Mouse (Mus musculus) adrenal gland, adult 18-20 months (tissue): ENCODE measurements around the gene Vpreb2. TPM values are rescaled to one million over a fixed set of nuclear protein-coding genes. Genes with fewer than 3 reads are reported as not detected.
"Not testable (repeated sequence)": the region's sequence is repeated elsewhere in the genome, so short reads cannot be mapped to it uniquely, and the experiment has no call there.

ENCODE experiments used
- DNase-seq, 2 experiments: peaks; one replicate each; pipeline ENCODE4 v3.0.0; 2021 to 2022; ENCODE audit warnings: low spot score in 2 of 2
- total RNA-seq, 2 experiments: library from RNA; stranded (reverse); gene quantifications; 1 replicate in 1 of 2; 2 replicates in 1 of 2; pipeline ENCODE4 v1.2.3; 2021

The Vpreb2 gene
- total RNA-seq, 2 experiments from 2014 or later = 0.42 TPM; not detected in 1

- peak; percentile 26 to 38 for DNase-seq
These were observed 6.4 kb downstream of the Vpreb2 start for GRCm38 (mm10) chr16:17986456-17987132.

- no peak for DNase-seq
These were observed 7.5 kb downstream of the Vpreb2 start for GRCm38 (mm10) chr16:17987703-17988102.

DNA sequence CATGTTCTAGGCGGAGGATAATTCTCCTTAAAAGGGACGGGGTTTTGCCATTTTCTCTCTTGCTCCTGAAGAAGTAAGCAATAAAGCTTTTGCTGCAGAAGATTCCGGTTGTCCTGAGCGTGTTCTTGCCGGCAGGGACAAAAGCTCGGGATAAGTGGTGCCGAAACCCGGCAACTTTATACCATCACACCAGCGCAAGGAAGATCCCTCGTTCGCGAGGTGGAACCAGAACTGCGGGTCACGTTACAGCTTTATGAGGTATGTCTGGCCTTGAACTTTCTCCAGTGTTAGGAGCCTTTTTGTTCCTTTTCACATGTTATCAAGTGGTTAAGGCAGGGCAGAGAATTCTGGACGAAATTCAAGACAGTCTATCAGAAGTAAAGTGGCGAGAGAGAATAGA is 12.1 kb downstream of the Vpreb2 start:
- not testable (repeated sequence) for DNase-seq

- no peak for DNase-seq
These were observed 19.4 kb downstream of the Vpreb2 start for GRCm38 (mm10) chr16:17999668-18000067.

DNA sequence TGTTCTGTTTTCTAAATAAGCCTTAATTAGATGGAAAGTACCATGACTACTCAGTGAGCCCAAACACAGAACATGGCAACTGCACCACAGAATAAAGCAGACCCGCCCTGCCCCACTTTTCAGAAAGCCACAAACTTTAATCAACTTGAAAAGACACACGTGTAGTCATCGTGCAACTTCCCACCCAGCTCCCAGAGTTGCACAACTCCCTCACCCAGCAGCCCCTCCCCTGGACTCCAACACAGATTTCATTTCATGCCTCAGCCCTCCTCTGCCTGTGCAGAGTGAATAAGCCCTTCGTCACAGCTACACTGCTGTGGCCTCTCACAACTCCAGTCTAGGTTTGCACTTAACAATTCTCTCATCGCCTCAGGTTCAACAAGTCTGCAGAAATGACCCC is 24.4 kb downstream of the Vpreb2 start:
- DNase-seq = no peak

- no peak for DNase-seq
These were observed 26.9 kb downstream of the Vpreb2 start for GRCm38 (mm10) chr16:18007083-18007482.

DNA sequence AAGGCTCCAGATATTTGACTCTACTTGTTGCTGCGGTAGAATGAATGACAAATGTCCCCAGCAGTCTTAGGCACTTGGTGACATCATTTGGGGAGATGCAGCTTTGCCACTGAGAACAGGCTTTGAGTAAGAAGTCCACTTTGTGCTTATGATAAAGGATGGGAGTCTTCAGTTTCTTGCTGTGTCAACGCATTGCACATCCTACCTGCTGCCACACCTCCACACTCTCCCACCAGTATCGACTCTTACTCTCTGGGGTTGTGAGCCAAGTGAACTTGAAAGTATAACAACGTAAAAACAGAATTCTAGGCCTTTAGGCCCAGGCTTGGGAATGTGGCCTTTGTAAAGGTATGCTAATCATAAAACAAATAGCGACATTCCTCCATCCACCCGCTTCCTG is 30.9 kb downstream of the Vpreb2 start:
- DNase-seq = no peak

GRCm38 (mm10) chr16:18016482-18016881 is 36.3 kb downstream of the Vpreb2 start:
- DNase-seq = not testable (repeated sequence)

- no peak for DNase-seq
These were observed 42.7 kb downstream of the Vpreb2 start for GRCm38 (mm10) chr16:18022780-18023557.

- no peak for DNase-seq
These were observed 47.1 kb downstream of the Vpreb2 start for GRCm38 (mm10) chr16:18027371-18027770.

Other genes starting within 250 kb of the Vpreb2 start
- gene Med15, start 247.5 kb upstream of the Vpreb2 start, total RNA-seq = 10 to 100 TPM; 57.1 to 58.2 TPM
- 10 to 100 TPM; 29.8 to 38.3 TPM for gene Klhl22, start 220.8 kb upstream of the Vpreb2 start, total RNA-seq
- gene Scarf2, start 183.1 kb upstream of the Vpreb2 start, total RNA-seq = 10 to 100 TPM in 1 of 2 experiments, 1 to 10 TPM in 1; 9.5 to 11.7 TPM
- gene B830017H08Rik, start 147.3 kb upstream of the Vpreb2 start, total RNA-seq = not detected
- 1 to 10 TPM; 1.8 to 2.2 TPM for gene Car15, start 142.1 kb upstream of the Vpreb2 start, total RNA-seq
- under 1 TPM; 0.32 to 0.66 TPM for gene Gm20518, start 88.8 kb upstream of the Vpreb2 start, total RNA-seq
- gene Tssk1, start 86.2 kb upstream of the Vpreb2 start, total RNA-seq = not detected
- 10 to 100 TPM; 56.7 to 68.6 TPM for gene Dgcr2, start 81.9 kb upstream of the Vpreb2 start, total RNA-seq
- not detected for gene Tssk2, start 81.8 kb upstream of the Vpreb2 start, total RNA-seq
- 10 to 100 TPM; 13.6 to 15.0 TPM for gene Ess2, start 69.1 kb upstream of the Vpreb2 start, total RNA-seq
- gene Gsc2, start 65.4 kb upstream of the Vpreb2 start, total RNA-seq = not detected
- 100 to 1,000 TPM; 368 to 895 TPM for gene Slc25a1, start 52.2 kb upstream of the Vpreb2 start, total RNA-seq
- 10 to 100 TPM; 79.7 to 83.3 TPM for gene Dgcr6, start 72.4 kb downstream of the Vpreb2 start, total RNA-seq
- 10 to 100 TPM; 18.5 to 53.8 TPM for gene Prodh, start 109.8 kb downstream of the Vpreb2 start, total RNA-seq
- under 1 TPM; 0.20 to 0.26 TPM for gene Rtn4r, start 147.2 kb downstream of the Vpreb2 start, total RNA-seq
- gene Ccdc188, start 237.5 kb downstream of the Vpreb2 start, total RNA-seq = not detected